Mouse (Mus musculus): Measurements from ENCODE around the gene Col26a1. TPM values are rescaled to one million over a fixed set of nuclear protein-coding genes. Genes with fewer than 3 reads are reported as not detected.
"Not testable (repeated sequence)": the region's sequence is repeated elsewhere in the genome, so short reads cannot be mapped to it uniquely, and the experiment has no call there.

The Col26a1 gene
- polyA plus RNA-seq, 1 experiment from 2014 or later = 73.0 TPM

DNA sequence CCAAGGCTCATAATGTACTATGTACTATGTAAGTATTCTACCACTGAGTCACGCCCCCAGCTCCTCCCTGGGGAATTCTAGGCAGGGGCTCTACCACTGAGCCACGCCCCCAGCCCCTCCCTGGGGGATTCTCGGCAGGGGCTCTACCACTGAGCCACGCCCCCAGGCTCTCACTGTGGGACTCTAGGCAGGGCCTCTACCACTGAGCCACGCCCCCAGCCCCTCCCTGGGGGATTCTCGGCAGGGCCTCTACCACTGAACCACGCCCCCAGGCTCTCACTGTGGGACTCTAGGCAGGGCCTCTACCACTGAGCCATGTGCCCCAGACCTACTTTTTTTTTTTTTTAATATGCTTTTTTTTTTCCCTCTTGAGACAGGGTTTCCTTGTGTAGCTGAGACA, 129.8 kb downstream of the Col26a1 start:
- H3K4me3 ChIP-seq; H3K27me3 ChIP-seq (ENCODE audit: insufficient read depth, poor library complexity, severe bottlenecking); H3K4me1 ChIP-seq (replicated peaks); H3K27ac ChIP-seq; DNase-seq (ENCODE audit: low spot score): not testable (repeated sequence)
- Histone ChIP-seq H3K9me3 (peaks cover 27% of the 10 kb centered on the region), H3K36me3 (peaks cover 56% of the 10 kb centered on the region)
- 71% methylated on average over 7 of the region's 7 CpGs for WGBS

DNA sequence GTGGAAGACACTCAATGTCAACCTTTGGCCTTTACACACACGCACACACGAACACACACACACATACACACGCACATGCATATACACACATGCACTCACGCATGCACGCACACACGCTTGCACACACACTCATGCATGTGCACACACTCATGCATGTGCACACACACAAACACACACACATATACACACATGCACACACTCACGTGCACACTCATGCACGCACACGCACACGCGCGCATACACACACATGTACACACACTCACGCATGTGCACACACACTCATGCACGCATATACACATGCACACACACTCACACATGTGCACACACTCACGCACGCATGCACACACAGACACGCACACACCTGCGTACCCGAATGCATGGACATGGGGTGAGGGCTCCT, 130.9 kb downstream of the Col26a1 start:
- no peak overlapping the region for H3K4me3 ChIP-seq
- WGBS = 97% methylated on average over 19 of the region's 19 CpGs
- no peak overlapping the region for H3K27ac ChIP-seq
- no peak for DNase-seq (ENCODE audit: low spot score)
- peaks cover 67% of the 10 kb centered on the region for H3K36me3 ChIP-seq
- no peaks in the 10 kb centered on the region for H3K4me1 ChIP-seq (replicated peaks)
- no peaks in the 10 kb centered on the region for H3K27me3 ChIP-seq (ENCODE audit: insufficient read depth, poor library complexity, severe bottlenecking)
- H3K9me3 ChIP-seq = peaks cover 38% of the 10 kb centered on the region

DNA sequence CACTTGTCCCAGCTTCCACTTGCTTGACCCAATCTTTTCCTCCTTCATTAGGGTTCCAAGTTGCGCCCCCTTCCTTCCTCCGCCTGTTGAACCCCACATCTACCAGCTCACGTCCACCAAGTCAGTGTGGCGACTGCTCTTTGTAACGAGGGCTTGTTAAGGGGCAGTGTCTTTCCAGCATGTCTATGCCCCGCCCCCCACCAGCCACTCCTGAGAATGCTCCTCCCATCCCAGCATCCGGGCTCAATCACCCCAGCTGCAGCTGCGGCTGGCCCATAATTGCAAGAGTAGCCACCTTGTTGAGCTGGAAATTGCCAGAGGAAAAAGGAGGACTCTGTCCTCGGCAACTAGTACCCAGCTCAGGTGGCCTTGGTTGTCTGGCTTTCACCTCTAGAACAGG, 136.4 kb downstream of the Col26a1 start:
- Histone ChIP-seq H3K27me3 (ENCODE audit: insufficient read depth, poor library complexity, severe bottlenecking) (no peaks in the 10 kb centered on the region), H3K4me1 (replicated peaks) (no peaks in the 10 kb centered on the region), H3K36me3 (peaks cover 51% of the 10 kb centered on the region), H3K4me3 (no peak overlapping the region), H3K9me3 (peaks cover 44% of the 10 kb centered on the region), H3K27ac (no peak overlapping the region)
- no peak for DNase-seq (ENCODE audit: low spot score)
- WGBS = 76% methylated on average over 9 of the region's 9 CpGs

DNA sequence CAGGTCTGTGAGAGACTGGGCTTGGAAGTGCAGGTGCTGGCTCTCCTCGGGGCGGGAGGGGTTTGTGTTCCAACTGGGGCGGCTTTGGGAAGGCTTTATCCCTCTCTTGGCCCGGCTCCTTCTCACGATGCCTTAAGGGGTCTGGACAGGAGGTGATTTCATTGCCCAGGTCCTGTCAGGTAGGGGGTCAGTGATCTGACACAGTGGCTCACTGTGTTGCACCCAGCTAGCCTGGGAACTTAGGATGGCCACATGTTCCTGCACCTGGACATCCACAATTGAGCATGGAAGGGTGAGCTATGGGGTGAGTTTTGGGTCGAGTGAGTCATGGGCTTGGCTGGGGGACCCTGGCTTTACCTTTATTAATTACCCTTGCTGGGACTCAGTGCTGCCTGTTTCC, 144.1 kb downstream of the Col26a1 start:
- WGBS = 71% methylated on average over 6 of the region's 6 CpGs
- no peaks in the 10 kb centered on the region for H3K27me3 ChIP-seq (ENCODE audit: insufficient read depth, poor library complexity, severe bottlenecking)
- no peak overlapping the region for H3K4me3 ChIP-seq
- H3K9me3 ChIP-seq = no peaks in the 10 kb centered on the region
- DNase-seq (ENCODE audit: low spot score) = no peak
- no peaks in the 10 kb centered on the region for H3K36me3 ChIP-seq
- H3K4me1 ChIP-seq (replicated peaks) = no peaks in the 10 kb centered on the region
- no peak overlapping the region for H3K27ac ChIP-seq

- H3K4me3 ChIP-seq; H3K27me3 ChIP-seq (ENCODE audit: insufficient read depth, poor library complexity, severe bottlenecking); H3K36me3 ChIP-seq; H3K9me3 ChIP-seq; H3K4me1 ChIP-seq (replicated peaks); H3K27ac ChIP-seq; DNase-seq (ENCODE audit: low spot score): not testable (repeated sequence)
- 92% methylated on average over 5 of the region's 5 CpGs for WGBS
Observed at GRCm38 (mm10) chr5:136726271-136726670, 156.7 kb downstream of the Col26a1 start.

GRCm38 (mm10) chr5:136721596-136721995, 161.4 kb downstream of the Col26a1 start:
- H3K27me3 ChIP-seq (ENCODE audit: insufficient read depth, poor library complexity, severe bottlenecking) = no peaks in the 10 kb centered on the region
- H3K4me1 ChIP-seq (replicated peaks) = no peaks in the 10 kb centered on the region
- 83% methylated on average over 5 of the region's 5 CpGs for WGBS
- H3K27ac ChIP-seq = no peak overlapping the region
- H3K9me3 ChIP-seq = 0 out of 2 replicates have a peak, but pooled peaks cover 3% of the 10 kb centered on the region
- no peaks in the 10 kb centered on the region for H3K36me3 ChIP-seq
- H3K4me3 ChIP-seq = no peak overlapping the region
- no peak for DNase-seq (ENCODE audit: low spot score)

DNA sequence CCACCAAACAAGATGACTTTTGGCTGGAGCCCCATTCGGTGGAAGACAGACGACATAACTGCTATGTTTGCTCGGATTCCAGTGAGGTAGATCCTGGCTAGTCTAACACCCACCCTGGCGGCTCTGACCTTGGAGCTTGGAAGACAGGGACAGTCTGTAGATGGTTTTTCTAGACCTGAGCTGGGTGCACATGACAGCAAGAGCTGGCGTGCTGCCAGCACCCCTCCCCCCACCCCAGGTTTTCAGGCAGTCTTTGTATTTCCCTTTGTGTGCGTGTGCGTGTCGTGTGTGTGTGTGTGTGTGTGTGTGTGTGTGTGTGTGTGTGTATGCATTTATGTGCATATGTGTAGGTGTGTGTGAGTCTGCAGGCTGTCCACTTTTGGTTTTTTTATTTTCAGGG, 164.4 kb downstream of the Col26a1 start:
- H3K27me3 ChIP-seq (ENCODE audit: insufficient read depth, poor library complexity, severe bottlenecking) = peaks cover 14% of the 10 kb centered on the region
- H3K27ac ChIP-seq = no peak overlapping the region
- H3K4me1 ChIP-seq (replicated peaks) = peaks cover 11% of the 10 kb centered on the region
- no peak for DNase-seq (ENCODE audit: low spot score)
- no peaks in the 10 kb centered on the region for H3K36me3 ChIP-seq
- WGBS = 79% methylated on average over 8 of the region's 8 CpGs
- H3K4me3 ChIP-seq = no peak overlapping the region
- H3K9me3 ChIP-seq = 0 out of 2 replicates have a peak, but pooled peaks cover 3% of the 10 kb centered on the region

DNA sequence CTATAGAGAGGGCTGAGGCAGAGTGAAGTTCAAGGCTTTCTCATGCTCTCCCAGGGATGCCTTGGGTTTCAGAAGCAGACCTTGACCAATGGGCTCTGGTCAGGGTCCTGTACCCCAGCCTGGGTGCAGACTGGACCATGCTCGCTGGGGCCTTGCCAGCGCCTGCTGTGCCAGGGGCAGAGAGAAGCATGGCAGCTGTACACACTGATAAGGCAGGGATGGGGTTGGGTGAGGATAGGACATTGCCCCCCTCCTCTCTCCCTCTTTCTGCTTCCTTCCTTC, 165.5 kb downstream of the Col26a1 start:
- Histone ChIP-seq H3K36me3 (no peaks in the 10 kb centered on the region), H3K27me3 (ENCODE audit: insufficient read depth, poor library complexity, severe bottlenecking) (peaks cover 18% of the 10 kb centered on the region), H3K4me1 (replicated peaks) (peaks cover 14% of the 10 kb centered on the region), H3K4me3 (no peak overlapping the region), H3K9me3 (0 out of 2 replicates have a peak, but pooled peaks cover 3% of the 10 kb centered on the region), H3K27ac (no peak overlapping the region)
- DNase-seq (ENCODE audit: low spot score) = no peak
- WGBS = 83% methylated on average over 2 of the region's 2 CpGs

DNA sequence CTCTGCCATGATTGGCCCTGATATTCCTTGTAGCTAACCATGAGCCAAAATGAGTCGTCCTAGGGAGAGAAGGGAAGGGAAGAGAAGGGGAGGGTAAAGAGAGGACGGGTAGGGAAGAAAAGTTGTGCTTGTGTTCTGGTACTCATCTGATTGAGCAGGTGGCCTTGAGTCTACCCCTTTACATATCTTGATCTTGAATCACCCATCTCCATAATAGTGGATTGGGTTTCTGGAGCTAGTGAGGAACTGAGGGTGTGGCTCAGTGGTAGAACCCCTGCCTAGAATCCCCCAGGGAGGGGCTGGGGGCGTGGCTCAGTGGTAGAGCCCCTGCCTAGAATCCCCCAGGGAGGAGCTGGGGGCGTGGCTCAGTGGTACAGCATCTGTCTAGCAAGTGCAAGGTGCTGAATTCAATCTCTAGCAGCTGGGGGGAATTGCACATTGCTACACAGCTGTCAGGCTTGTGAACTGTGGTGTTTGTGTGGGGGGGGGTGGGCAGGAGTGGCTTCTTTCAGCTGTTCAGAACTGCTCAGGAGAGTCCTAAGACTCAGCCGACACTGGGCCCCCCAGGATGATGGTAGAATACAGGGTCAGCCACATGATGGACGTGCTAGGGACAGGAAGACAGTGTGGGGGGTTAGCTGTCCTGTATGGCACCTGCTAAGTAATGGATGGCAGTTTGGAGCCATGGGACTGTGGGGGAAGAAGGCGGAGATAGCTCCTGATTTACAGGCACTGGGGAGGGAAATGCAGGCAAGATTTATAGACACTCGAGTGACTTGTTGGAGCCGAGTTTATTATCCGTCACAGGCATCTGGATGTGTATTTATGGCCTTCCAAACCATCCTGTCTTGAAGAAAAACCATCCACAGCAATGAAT, 166.1 kb downstream of the Col26a1 start:
- no peak for DNase-seq (ENCODE audit: low spot score)
- peaks cover 14% of the 10 kb centered on the region for H3K4me1 ChIP-seq (replicated peaks)
- no peaks in the 10 kb centered on the region for H3K36me3 ChIP-seq
- peaks cover 18% of the 10 kb centered on the region for H3K27me3 ChIP-seq (ENCODE audit: insufficient read depth, poor library complexity, severe bottlenecking)
- whole genome bisulfite sequencing = 66% methylated on average over 10 of the region's 10 CpGs
- H3K4me3 ChIP-seq = no peak overlapping the region
- H3K27ac ChIP-seq = no peak overlapping the region
- no peaks in the 10 kb centered on the region for H3K9me3 ChIP-seq

DNA sequence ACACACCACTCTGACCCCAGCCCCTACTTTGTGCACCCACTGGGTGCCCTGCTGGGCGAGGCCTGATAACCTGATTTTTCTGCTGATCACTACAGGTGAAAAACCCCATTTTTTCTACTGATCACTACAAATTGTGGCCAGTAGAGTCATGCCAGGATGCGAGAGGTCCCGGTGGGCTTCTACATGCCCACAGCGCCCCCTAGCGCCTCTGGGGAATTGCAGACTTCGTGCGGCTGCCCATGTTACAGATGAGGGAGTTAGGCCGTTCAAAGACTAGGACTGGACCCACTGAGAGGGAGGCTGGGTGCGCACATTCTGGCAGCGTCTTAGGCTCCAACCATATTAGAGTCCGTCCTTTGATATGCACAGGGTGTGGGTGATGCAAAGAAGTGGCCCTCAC, 168.1 kb downstream of the Col26a1 start:
- 19% methylated on average over 11 of the region's 11 CpGs for WGBS
- peaks cover 18% of the 10 kb centered on the region for H3K4me1 ChIP-seq (replicated peaks)
- DNase-seq (ENCODE audit: low spot score) = peak; percentile 72
- H3K27ac ChIP-seq = no peak overlapping the region
- peak overlapping the region; percentile 31; the same call in 1 of the 2 replicates for H3K4me3 ChIP-seq
- peaks cover 18% of the 10 kb centered on the region for H3K27me3 ChIP-seq (ENCODE audit: insufficient read depth, poor library complexity, severe bottlenecking)
- no peaks in the 10 kb centered on the region for H3K36me3 ChIP-seq
- no peaks in the 10 kb centered on the region for H3K9me3 ChIP-seq

DNA sequence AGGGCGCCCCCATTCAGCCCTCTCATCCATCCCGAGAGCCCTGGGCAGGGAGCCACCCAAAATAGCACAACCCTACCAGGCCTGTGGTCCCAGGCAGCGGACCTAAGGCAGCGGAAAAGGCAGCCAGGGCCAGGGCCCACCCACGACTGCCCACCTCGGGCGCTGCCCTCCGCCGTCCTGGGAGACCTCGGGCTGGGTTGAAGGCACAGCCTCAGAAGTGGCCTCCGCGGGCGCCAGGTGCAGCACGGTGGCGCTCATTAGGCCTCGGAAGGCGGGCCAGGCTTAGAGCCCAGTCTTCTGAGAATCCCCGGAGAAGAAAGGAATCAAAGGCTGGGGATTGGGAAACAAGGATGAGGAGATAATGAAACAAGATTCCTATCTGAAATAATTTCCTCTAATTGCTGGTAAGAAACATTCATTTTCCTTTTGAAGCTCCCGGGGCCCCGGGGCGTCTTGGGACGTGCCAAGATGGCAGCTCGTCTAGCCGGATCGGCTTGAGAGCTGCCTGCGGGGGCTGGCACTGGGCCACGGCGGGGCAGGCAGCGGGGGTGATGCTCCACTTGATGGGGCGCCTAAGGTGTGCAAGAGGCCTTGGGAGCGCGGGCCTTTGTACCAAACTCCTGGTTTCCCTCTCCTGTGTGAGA, 168.7 kb downstream of the Col26a1 start:
- DNase-seq (ENCODE audit: low spot score) = peak; percentile 9
- H3K27me3 ChIP-seq (ENCODE audit: insufficient read depth, poor library complexity, severe bottlenecking) = peaks cover 18% of the 10 kb centered on the region
- H3K4me1 ChIP-seq (replicated peaks) = peaks cover 18% of the 10 kb centered on the region
- 28% methylated on average over 32 of the region's 32 CpGs for WGBS
- H3K9me3 ChIP-seq = no peaks in the 10 kb centered on the region
- peak overlapping the region; percentile 31 for H3K4me3 ChIP-seq
- H3K36me3 ChIP-seq = no peaks in the 10 kb centered on the region
- 0 out of 2 replicates have a peak overlapping the region, but pooled peaks have one; percentile 43 for H3K27ac ChIP-seq

- no peak for DNase-seq (ENCODE audit: low spot score)
- Histone ChIP-seq H3K9me3 (no peaks in the 10 kb centered on the region), H3K36me3 (no peaks in the 10 kb centered on the region), H3K4me1 (replicated peaks) (peaks cover 18% of the 10 kb centered on the region), H3K27me3 (ENCODE audit: insufficient read depth, poor library complexity, severe bottlenecking) (peaks cover 18% of the 10 kb centered on the region), H3K4me3 (no peak overlapping the region), H3K27ac (no peak overlapping the region)
- WGBS = 59% methylated on average over 4 of the region's 4 CpGs
Observed at GRCm38 (mm10) chr5:136710742-136711141, 172.3 kb downstream of the Col26a1 start.

- Histone ChIP-seq H3K4me1 (replicated peaks) (peaks cover 4% of the 10 kb centered on the region; the same call in 1 of the 2 replicates), H3K4me3 (no peak overlapping the region), H3K27me3 (ENCODE audit: insufficient read depth, poor library complexity, severe bottlenecking) (no peaks in the 10 kb centered on the region), H3K9me3 (peaks cover 7% of the 10 kb centered on the region; the same call in 1 of the 2 replicates), H3K36me3 (no peaks in the 10 kb centered on the region), H3K27ac (no peak overlapping the region)
- no peak for DNase-seq (ENCODE audit: low spot score)
- 83% methylated on average over 12 of the region's 12 CpGs for WGBS
Observed at GRCm38 (mm10) chr5:136708116-136708515, 174.9 kb downstream of the Col26a1 start.

Measured in hindbrain, embryonic 10.5 days (tissue).